Mouse (Mus musculus): ENCODE results near the gene Gfi1b. TPM values are rescaled to one million over a fixed set of nuclear protein-coding genes. Genes with fewer than 3 reads are reported as not detected.

Gfi1b gene
- total RNA-seq, 1 experiment from 2014 or later = 2.1 TPM

Small RNAs within 50 kb of the gene (microRNA-seq; reads per million reads assigned to microRNA genes)
- 0 reads per million in 2 experiments for gene Gm22824

Other genes with a start within 250 kb of the Gfi1b start
- gene Ppp1r26, start 175.2 kb downstream of the Gfi1b start, total RNA-seq (2021) = 5.4 and 5.9 TPM in 2 replicates
- 0.93 TPM in 1 of 2 replicates, not detected in the other for gene 1700007K13Rik, start 155.7 kb downstream of the Gfi1b start, total RNA-seq (2021)
- gene Mrps2, start 153.9 kb downstream of the Gfi1b start, total RNA-seq (2021) = 70.8 and 73.7 TPM in 2 replicates
- 3.3 and 5.1 TPM in 2 replicates for gene Gbgt1, start 125.1 kb downstream of the Gfi1b start, total RNA-seq (2021)
- 1.1 and 3.2 TPM in 2 replicates for gene Gm10134, start 115.9 kb downstream of the Gfi1b start, total RNA-seq (2021)
- gene Ralgds, start 108.9 kb downstream of the Gfi1b start, total RNA-seq (2021) = 27.0 and 35.9 TPM in 2 replicates
- 0.15 TPM in 1 of 2 replicates, not detected in the other for gene Cel, start 58.6 kb downstream of the Gfi1b start, total RNA-seq (2021)
- 18.7 and 18.9 TPM in 2 replicates for gene Gtf3c5, start 38.2 kb downstream of the Gfi1b start, total RNA-seq (2021)
- gene Tsc1, start 19.2 kb upstream of the Gfi1b start, total RNA-seq (2021) = 16.5 and 19.3 TPM in 2 replicates
- 0.93 TPM in 1 of 2 replicates, not detected in the other for gene Spaca9, start 77.7 kb upstream of the Gfi1b start, total RNA-seq (2021)
- gene Ak8, start 78.2 kb upstream of the Gfi1b start, total RNA-seq (2021) = not detected in 2 replicates
- gene Gtf3c4, start 218.4 kb upstream of the Gfi1b start, total RNA-seq (2021) = 28.4 and 30.6 TPM in 2 replicates
- gene Ddx31, start 218.4 kb upstream of the Gfi1b start, total RNA-seq (2021) = 7.7 and 9.5 TPM in 2 replicates